Mouse (Mus musculus): ENCODE measurements at regions not wholly inside any gene's neighbourhood (a gene's known extent, or its start where the extent isn't known, plus 50 kb on each side); places are given as distances from the start of the nearest gene placed in this dataset.
A peak's percentile ranks its signal among the peaks of the same experiment; 100 is the strongest.

DNA sequence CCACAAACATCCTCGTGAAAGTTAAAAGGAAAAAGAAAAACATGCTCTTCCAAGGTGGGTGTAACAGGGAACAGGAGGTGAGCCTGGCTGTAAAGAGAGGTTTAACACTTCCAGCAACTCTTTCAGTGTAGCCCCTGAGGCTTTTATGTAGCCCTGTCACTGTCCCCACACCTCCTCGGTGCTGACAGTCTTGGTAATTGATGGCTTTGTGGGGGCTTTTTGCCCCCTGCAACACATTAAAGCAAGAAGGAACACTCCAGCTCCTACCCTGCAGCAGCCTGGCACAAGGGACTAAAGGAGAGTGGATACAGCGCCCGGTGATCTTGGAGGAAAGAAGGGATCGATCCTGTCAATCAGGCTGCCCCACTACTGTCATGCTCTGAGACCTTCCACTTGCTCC, 181.8 kb downstream of the Fam169b start:
- intact Hi-C loops (cut with DNase I) = no loop called here
- no peak for DNase-seq

- intact Hi-C loops (cut with DNase I) = no loop called here
- no peak for DNase-seq
These were observed 179.5 kb downstream of the Fam169b start for GRCm38 (mm10) chr7:68453028-68453692.

DNA sequence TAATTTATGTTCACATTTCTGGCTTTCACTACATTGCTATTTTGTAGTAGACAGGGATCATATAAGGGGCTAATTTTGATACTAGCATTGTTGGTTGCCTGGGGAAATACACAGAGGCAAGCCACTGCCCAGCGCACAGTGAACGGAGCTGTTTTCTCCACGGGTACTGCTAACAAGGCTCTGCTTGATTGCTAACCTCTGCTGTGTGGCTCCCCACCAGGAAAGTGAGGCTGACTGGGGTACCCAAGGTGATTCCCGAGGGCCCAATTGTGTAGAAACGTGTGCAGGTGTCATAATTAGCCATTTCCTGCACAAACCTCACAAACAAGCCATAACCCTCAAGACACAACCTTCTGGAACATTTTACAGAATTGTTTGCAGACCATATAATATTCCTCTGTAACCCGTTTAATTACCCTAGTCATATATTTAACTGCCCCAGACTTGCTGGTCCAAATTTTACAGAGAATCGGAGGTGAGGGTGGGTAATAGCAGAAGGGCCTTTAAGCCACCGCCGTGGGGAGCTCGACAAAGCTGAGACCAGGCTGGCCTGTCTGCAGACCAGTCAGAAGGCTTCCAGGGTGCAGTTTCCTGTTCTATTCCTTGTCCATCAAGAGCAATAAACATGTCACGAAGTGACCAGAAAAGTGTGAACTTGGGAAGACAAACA, 170.9 kb downstream of the Fam169b start:
- DNase-seq = no peak

DNA sequence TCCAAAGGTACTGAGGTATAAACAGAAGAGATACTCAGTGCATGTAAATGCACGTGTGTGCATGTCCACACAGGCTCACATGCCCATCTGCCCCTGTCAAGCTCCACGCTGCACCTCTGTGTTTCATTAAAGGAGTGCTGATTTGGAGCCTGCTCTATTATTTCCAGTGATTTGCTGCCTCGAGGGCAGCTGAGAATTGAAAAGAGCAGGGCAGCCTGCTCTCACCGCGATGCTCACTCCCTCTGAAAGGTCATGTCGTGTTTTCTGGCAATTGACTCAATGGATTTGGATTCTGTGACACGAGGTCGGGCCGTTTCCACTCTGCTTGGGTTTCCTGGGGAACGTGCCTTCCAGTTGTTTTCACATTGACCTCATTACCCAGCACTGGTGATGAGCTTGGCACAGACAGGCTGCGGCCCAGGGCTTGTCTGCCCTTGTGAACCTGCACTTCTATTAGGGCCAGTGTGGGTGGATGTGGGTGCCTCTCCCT, 167.1 kb downstream of the Fam169b start:
- DNase-seq = no peak
- intact Hi-C loops (cut with DNase I) = no loop called here

More for the DNA sequence above, 170.9 kb downstream of the Fam169b start:
- intact Hi-C loops (cut with DNase I) = no loop called here

GRCm38 (mm10) chr7:68428946-68429345, 155.3 kb downstream of the Fam169b start:
- no peak for DNase-seq
- intact Hi-C loops (cut with DNase I) = no loop called here

DNA sequence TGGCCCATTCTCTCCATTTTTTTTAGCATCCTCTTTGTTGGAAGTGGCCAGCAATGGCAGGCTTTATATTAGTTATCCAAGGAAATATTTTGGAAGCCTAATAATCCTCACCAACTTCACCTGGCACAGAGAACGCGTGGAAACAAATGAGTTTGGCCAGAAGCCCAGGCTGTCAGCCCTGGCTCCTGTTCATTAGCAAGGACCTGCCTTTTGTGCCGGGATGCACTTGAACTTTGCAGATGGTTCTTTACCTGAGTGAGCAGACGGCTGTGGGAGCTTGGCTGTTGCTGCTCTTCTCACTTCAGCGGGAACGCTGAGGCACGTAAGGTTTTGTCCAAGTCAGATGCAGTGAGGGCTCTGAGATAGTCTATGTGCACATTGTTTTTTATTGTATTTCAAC, 142.3 kb downstream of the Fam169b start:
- peak in 1 of 2 experiments; percentile 1 for DNase-seq
- intact Hi-C loops (cut with DNase I) = no loop called here

- no peak for DNase-seq
- intact Hi-C loops (cut with DNase I) = no loop called here
These were observed 139.1 kb downstream of the Fam169b start for GRCm38 (mm10) chr7:68412786-68413185.

Measured in heart, postnatal 36 days (tissue).